Mouse (Mus musculus): ENCODE measurements around the gene Mas1.

GRCm38 (mm10) chr17:12839475-12840267 lies 28.3 kb downstream of the Mas1 start:
- no peak for TF ChIP-seq POLR2A (IDR thresholded peaks at IDR 0.05; ENCODE audit: borderline replicate concordance, extremely low read depth, insufficient read depth, insufficient read length, poor library complexity, severe bottlenecking)
- TF ChIP-seq CTCF (IDR thresholded peaks at IDR 0.05; ENCODE audit: borderline replicate concordance, extremely low read depth, insufficient read depth, insufficient read length), result no peak
